Mouse (Mus musculus) embryonic facial prominence, embryonic 14.5 days (tissue): ENCODE data around the gene Lrp6. TPM values are rescaled to one million over a fixed set of nuclear protein-coding genes. Genes with fewer than 3 reads are reported as not detected.

Experiments
- ATAC-seq: fragments of 200-750 bp; cut with Nextera tagmentation; 2 replicates; pipeline ENCODE4 v1.8.0; 2017; ENCODE audit warnings: low read depth, moderate number of reproducible peaks, moderate TSS enrichment
- DNase-seq: peaks from one replicate; pipeline ENCODE4 v3.0.0-alpha.2; 2015; ENCODE audit warnings: low spot score
- H3K27ac ChIP-seq: fragments of 300-500 bp; sonication (generic); replicated peaks from 2 replicates; pipeline ENCODE4 v1.5.1; 2014; ENCODE audit warnings: low read depth, mild to moderate bottlenecking, low read length, moderate library complexity
- H3K27me3 ChIP-seq: fragments of 300-500 bp; sonication (generic); replicated peaks from 2 replicates; pipeline ENCODE4 v1.6.1; 2014; ENCODE audit warnings: low read length; ENCODE audit not compliant: control insufficient read depth, insufficient read depth
- H3K36me3 ChIP-seq: fragments of 300-500 bp; sonication (generic); 2 replicates; pipeline ENCODE4 v1.6.1; 2014; ENCODE audit warnings: low read length, mixed read lengths; ENCODE audit not compliant: control insufficient read depth, insufficient read depth
- H3K4me1 ChIP-seq: fragments of 300-500 bp; sonication (generic); 2 replicates; pipeline ENCODE4 v1.6.1; 2014; ENCODE audit warnings: antibody characterized with exemption, low read length; ENCODE audit not compliant: control insufficient read depth, insufficient read depth
- H3K4me2 ChIP-seq: fragments of 300-500 bp; sonication (generic); 2 replicates; pipeline ENCODE4 v1.6.1; 2014; ENCODE audit warnings: low read depth, mild to moderate bottlenecking, low read length, moderate library complexity, mixed read lengths
- H3K4me3 ChIP-seq: fragments of 300-500 bp; sonication (generic); 2 replicates; pipeline ENCODE4 v1.5.1; 2014; ENCODE audit warnings: low read depth, mild to moderate bottlenecking, low read length
- H3K9ac ChIP-seq: fragments of 300-500 bp; sonication (generic); 2 replicates; pipeline ENCODE4 v1.6.1; 2014; ENCODE audit warnings: low read depth, mild to moderate bottlenecking, low read length, moderate library complexity, mixed read lengths
- H3K9me3 ChIP-seq: fragments of 300-500 bp; sonication (generic); 2 replicates; pipeline ENCODE4 v1.6.1; 2016; ENCODE audit warnings: low read length; ENCODE audit not compliant: control insufficient read depth
- WGBS: fragments of 180-500 bp; shearing (Covaris S2); extraction: QIAGEN DNeasy Blood & Tissue Kit; methylation state at CpG from one replicate; pipeline ENCODE4 v1.1.7; 2014; 5-methylcytosine and 5-hydroxymethylcytosine counted together
- polyA plus RNA-seq: library from polyadenylated mRNA; unstranded; fragments of >200 nt; fragmentation: Nextera tagmentation; extraction: Ambion mirVana; gene quantifications from 2 replicates; pipeline ENCODE4 v1.2.1, GENCODE M21; 2014

Lrp6 gene
- polyA plus RNA-seq, 1 experiment from 2014 or later: 39.8 TPM

DNA sequence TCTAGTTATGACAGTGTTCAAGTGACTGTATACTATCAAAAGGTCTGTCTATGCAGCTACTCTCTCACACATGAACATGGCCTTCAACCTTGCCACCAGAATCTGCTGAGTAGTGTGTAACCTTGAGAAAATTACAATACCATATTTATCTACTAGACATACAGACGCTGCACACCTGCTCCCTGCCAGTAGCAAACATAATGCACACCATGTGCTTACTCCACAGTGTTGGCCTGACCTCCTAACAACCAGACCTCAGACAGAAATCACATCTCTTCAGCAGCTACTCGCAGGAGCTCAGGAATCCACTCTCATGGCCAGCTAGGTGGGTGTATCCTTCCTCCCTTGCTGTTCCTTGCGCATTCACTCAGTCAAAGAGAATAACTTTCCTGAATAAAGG is 21.9 kb downstream of the Lrp6 start:
- H3K27ac ChIP-seq: no peak overlapping the region
- peaks cover 16% of the 10 kb centered on the region for H3K36me3 ChIP-seq
- DNase-seq: no peak
- H3K4me1 ChIP-seq: peaks cover 11% of the 10 kb centered on the region
- no peak for ATAC-seq
- no peak overlapping the region for H3K4me3 ChIP-seq
- H3K9ac ChIP-seq: no peak overlapping the region
- no peaks in the 10 kb centered on the region for H3K9me3 ChIP-seq
- H3K4me2 ChIP-seq: no peak overlapping the region
- 51% methylated on average over 3 of the region's 3 CpGs for WGBS
- no peaks in the 10 kb centered on the region for H3K27me3 ChIP-seq

DNA sequence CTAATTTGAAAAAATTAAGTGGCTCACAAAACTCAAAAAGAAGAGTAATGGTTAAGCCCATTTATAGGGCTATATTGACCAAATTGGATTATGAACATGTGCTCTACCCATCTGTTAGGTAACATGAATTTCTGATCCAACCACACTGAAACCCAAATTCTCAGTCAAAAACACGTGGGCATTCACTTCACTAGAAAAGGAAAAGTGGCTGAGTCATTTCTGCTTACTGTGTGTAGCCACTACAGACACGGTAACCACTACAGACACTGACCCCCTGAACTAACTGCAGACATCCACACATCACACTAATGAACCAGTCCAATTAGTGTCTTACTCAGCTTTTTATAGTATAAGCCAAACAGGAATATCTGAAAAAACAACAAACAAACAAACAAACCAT is 22.7 kb downstream of the Lrp6 start:
- Histone ChIP-seq H3K9me3 (no peaks in the 10 kb centered on the region), H3K4me2 (no peak overlapping the region), H3K4me3 (no peak overlapping the region), H3K36me3 (peaks cover 16% of the 10 kb centered on the region), H3K4me1 (peaks cover 12% of the 10 kb centered on the region), H3K27me3 (no peaks in the 10 kb centered on the region), H3K27ac (no peak overlapping the region), H3K9ac (no peak overlapping the region)
- no peak for ATAC-seq
- 50% methylated on average over 2 of the region's 2 CpGs for WGBS
- DNase-seq: no peak

DNA sequence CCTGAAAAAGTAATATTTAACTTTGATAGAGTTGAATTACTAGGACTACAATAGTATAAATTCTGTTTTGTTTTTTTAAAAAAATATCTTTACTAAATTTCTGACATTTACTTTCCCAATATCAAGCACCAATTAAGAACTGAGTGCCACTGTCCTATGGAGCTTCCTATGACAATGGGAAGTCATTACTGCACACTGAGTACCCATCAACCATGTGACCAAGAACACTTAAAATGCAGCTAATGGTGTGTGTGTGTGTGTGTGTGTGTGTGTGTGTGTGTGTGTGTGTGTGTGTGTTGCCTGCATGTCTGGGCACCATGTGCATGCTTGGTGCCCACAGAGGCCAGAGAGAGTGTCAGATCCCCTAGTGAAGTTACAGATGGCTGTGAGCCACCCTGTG is 23.2 kb downstream of the Lrp6 start:
- no peaks in the 10 kb centered on the region for H3K9me3 ChIP-seq
- H3K27ac ChIP-seq: no peak overlapping the region
- H3K27me3 ChIP-seq: no peaks in the 10 kb centered on the region
- H3K36me3 ChIP-seq: peaks cover 14% of the 10 kb centered on the region
- no peak overlapping the region for H3K4me3 ChIP-seq
- peaks cover 14% of the 10 kb centered on the region for H3K4me1 ChIP-seq
- DNase-seq (no peak), ATAC-seq (no peak)
- H3K9ac ChIP-seq: no peak overlapping the region
- no peak overlapping the region for H3K4me2 ChIP-seq

GRCm38 (mm10) chr6:134542374-134542773 is 24.4 kb downstream of the Lrp6 start:
- ATAC-seq (no peak), DNase-seq (no peak)
- Histone ChIP-seq H3K4me2 (no peak overlapping the region), H3K36me3 (peaks cover 14% of the 10 kb centered on the region; the same call in 1 of the 2 replicates), H3K4me3 (no peak overlapping the region), H3K4me1 (peaks cover 14% of the 10 kb centered on the region), H3K9me3 (no peaks in the 10 kb centered on the region), H3K27ac (no peak overlapping the region), H3K27me3 (no peaks in the 10 kb centered on the region), H3K9ac (no peak overlapping the region)
- WGBS: 63% methylated on average over 2 of the region's 2 CpGs

GRCm38 (mm10) chr6:134540161-134540560 is 26.6 kb downstream of the Lrp6 start:
- H3K4me2 ChIP-seq: no peak overlapping the region
- H3K27me3 ChIP-seq: no peaks in the 10 kb centered on the region
- WGBS: 83% methylated on average over 6 of the region's 6 CpGs
- H3K27ac ChIP-seq: no peak overlapping the region
- H3K4me1 ChIP-seq: peaks cover 14% of the 10 kb centered on the region
- H3K36me3 ChIP-seq: peaks cover 17% of the 10 kb centered on the region; the same call in 1 of the 2 replicates
- H3K9me3 ChIP-seq: no peaks in the 10 kb centered on the region
- ATAC-seq (no peak), DNase-seq (no peak)
- H3K4me3 ChIP-seq: no peak overlapping the region
- no peak overlapping the region for H3K9ac ChIP-seq

- 89% methylated on average over 3 of the region's 3 CpGs for whole genome bisulfite sequencing
These were observed 27.3 kb downstream of the Lrp6 start for GRCm38 (mm10) chr6:134539459-134539858.

DNA sequence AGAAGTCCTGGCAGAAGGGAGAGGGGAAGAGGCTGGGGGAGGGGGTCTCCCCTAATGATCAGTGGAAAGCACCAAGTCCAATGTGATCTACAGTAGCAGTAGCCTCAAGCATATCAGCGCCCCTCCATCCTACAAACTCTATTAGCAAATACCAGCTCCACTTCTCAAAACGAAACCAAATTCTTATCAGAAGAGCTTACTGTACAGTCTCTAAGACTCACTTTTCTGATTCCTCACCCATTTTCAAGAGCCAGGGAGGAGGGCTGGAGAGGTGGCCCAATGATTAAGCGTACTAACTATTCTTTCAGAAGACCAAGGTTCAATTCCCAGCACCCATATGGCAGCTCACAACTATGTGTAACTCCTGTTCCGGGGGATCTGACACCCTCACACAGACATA is 28.0 kb downstream of the Lrp6 start:
- no peak overlapping the region for H3K4me2 ChIP-seq
- H3K36me3 ChIP-seq: peaks cover 17% of the 10 kb centered on the region; the same call in 1 of the 2 replicates
- DNase-seq (no peak), ATAC-seq (no peak)
- H3K4me1 ChIP-seq: peaks cover 10% of the 10 kb centered on the region
- no peak overlapping the region for H3K4me3 ChIP-seq
- WGBS: 92% methylated on average over 4 of the region's 4 CpGs
- no peaks in the 10 kb centered on the region for H3K27me3 ChIP-seq
- H3K9me3 ChIP-seq: no peaks in the 10 kb centered on the region
- H3K9ac ChIP-seq: no peak overlapping the region
- H3K27ac ChIP-seq: no peak overlapping the region

More at GRCm38 (mm10) chr6:134539459-134539858, 27.3 kb downstream of the Lrp6 start:
- H3K27ac ChIP-seq: no peak overlapping the region
- peaks cover 17% of the 10 kb centered on the region; the same call in 1 of the 2 replicates for H3K36me3 ChIP-seq
- no peak overlapping the region for H3K4me2 ChIP-seq
- H3K4me1 ChIP-seq: peaks cover 14% of the 10 kb centered on the region
- no peaks in the 10 kb centered on the region for H3K9me3 ChIP-seq
- no peak overlapping the region for H3K4me3 ChIP-seq
- no peak for ATAC-seq
- no peak overlapping the region for H3K9ac ChIP-seq
- DNase-seq: no peak
- H3K27me3 ChIP-seq: no peaks in the 10 kb centered on the region

- peak; percentile 51; the same call in 1 of the 2 replicates for ATAC-seq
- peaks cover 17% of the 10 kb centered on the region; the same call in 1 of the 2 replicates for H3K36me3 ChIP-seq
- no peak overlapping the region for H3K9ac ChIP-seq
- peaks cover 8% of the 10 kb centered on the region; the same call in 1 of the 2 replicates for H3K4me1 ChIP-seq
- H3K4me2 ChIP-seq: no peak overlapping the region
- peak; percentile 45 for DNase-seq
- no peak overlapping the region for H3K4me3 ChIP-seq
- H3K27me3 ChIP-seq: no peaks in the 10 kb centered on the region
- H3K27ac ChIP-seq: peak overlapping the region; percentile 28
- no peaks in the 10 kb centered on the region for H3K9me3 ChIP-seq
- 47% methylated on average over 10 of the region's 10 CpGs for WGBS
These were observed 29.2 kb downstream of the Lrp6 start for GRCm38 (mm10) chr6:134537461-134538117.

- 0 out of 2 replicates have a peak, but pooled peaks cover 4% of the 10 kb centered on the region for H3K9me3 ChIP-seq
- WGBS: 58% methylated on average over 7 of the region's 7 CpGs
These were observed 31.6 kb downstream of the Lrp6 start for GRCm38 (mm10) chr6:134535169-134535568.

More at GRCm38 (mm10) chr6:134535169-134535568, 31.6 kb downstream of the Lrp6 start:
- Histone ChIP-seq H3K27ac (no peak overlapping the region; the same call in 1 of the 2 replicates), H3K4me2 (no peak overlapping the region), H3K9ac (no peak overlapping the region), H3K27me3 (no peaks in the 10 kb centered on the region), H3K36me3 (peaks cover 15% of the 10 kb centered on the region; the same call in 1 of the 2 replicates), H3K4me1 (peaks cover 8% of the 10 kb centered on the region; the same call in 1 of the 2 replicates), H3K4me3 (no peak overlapping the region)
- DNase-seq (no peak), ATAC-seq (no peak)
